Mouse (Mus musculus) brain, embryonic 14.5 days (tissue): ENCODE results near the gene Rin3.

Source experiments
- CTCF ChIP-seq: fragments of 200-500 bp; IDR thresholded peaks from 2 replicates; pipeline ENCODE4 v1.5.1; 2012; ENCODE audit warnings: inconsistent platforms, mild to moderate bottlenecking, moderate library complexity, borderline replicate concordance; ENCODE audit not compliant: insufficient read depth, insufficient read length; ENCODE audit errors: extremely low read depth
- POLR2A ChIP-seq: fragments of 200-500 bp; IDR thresholded peaks from 2 replicates; pipeline ENCODE4 v1.6.1; 2012; ENCODE audit warnings: mild to moderate bottlenecking, inconsistent platforms, borderline replicate concordance; ENCODE audit not compliant: poor library complexity, insufficient read depth, insufficient read length, severe bottlenecking; ENCODE audit errors: extremely low read depth

DNA sequence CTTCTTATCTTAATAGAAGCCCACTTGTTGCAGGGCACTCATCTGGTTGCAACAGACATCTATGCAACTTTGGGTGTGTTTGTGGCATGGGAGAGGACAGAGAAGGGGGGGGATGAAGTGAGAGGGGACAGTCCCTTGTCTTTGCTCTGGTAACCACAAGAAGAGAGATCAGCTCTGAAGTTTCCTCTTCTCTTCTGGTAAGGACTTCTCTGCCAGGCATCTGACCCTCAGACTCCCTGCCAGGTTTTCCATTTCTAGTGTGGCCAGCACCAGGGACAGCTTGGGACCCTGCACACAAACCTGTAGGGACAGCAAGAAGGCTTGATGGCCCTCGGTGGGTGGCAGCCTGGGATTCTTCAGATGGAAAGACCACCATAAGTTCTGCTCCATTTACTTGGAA lies 68.1 kb downstream of the Rin3 start:
- TF ChIP-seq POLR2A (no peak), CTCF (no peak)
